Comparison of ENCODE assay signal across 2 mouse cellular contexts in genomic region chr7:120842345-120843036, GRCm38 (mm10).
TF ChIP-seq lines count a peak whose summit lies in the region.

Eef2k (plus strand) TSS chr7:120842831.

TF ChIP-seq in CH12.LX, 34 proteins besides CTCF, POLR2A, EP300 and RAD21 (continued from another document):
- TF ChIP-seq CHD1 (IDR thresholded peaks at IDR 0.05; ENCODE audit: low read depth, low read length) (no peak), USF1 (IDR thresholded peaks at IDR 0.05; ENCODE audit: low read depth, low read length) (peak; percentile 82), PAX5 (IDR thresholded peaks at IDR 0.05; ENCODE audit: low read length) (no peak), ZMIZ1 (IDR thresholded peaks at IDR 0.05; ENCODE audit: low read depth, low read length) (no peak), MAZ (IDR thresholded peaks at IDR 0.05; ENCODE audit: low read depth, low read length) (peak; percentile 83), MAX (IDR thresholded peaks at IDR 0.05; ENCODE audit: low read length) (peak; percentile 87), KAT2A (IDR thresholded peaks at IDR 0.05; ENCODE audit: insufficient replicate concordance, low read length) (0 out of 2 replicates have a peak, but pooled peaks have one; percentile 55), GABPA (IDR thresholded peaks at IDR 0.05; ENCODE audit: insufficient replicate concordance, low read depth, low read length) (no peak), BHLHE40 (IDR thresholded peaks at IDR 0.05; ENCODE audit: low read depth, low read length) (peak; percentile 99), CHD2 (IDR thresholded peaks at IDR 0.05; ENCODE audit: low read length) (no peak), SIN3A (IDR thresholded peaks at IDR 0.05; ENCODE audit: low read length) (peak; percentile 65; the same call in 1 of the 2 replicates), JUN (IDR thresholded peaks at IDR 0.05; ENCODE audit: insufficient read depth, low read depth, low read length) (no peak), USF2 (conservative IDR thresholded peaks at IDR 0.05; ENCODE audit: low read depth, low read length) (peak; percentile 61), RCOR1 (conservative IDR thresholded peaks at IDR 0.05; ENCODE audit: low read depth, low read length) (no peak), HCFC1 (IDR thresholded peaks at IDR 0.05; ENCODE audit: low read depth, low read length) (no peak), IRF4 (IDR thresholded peaks at IDR 0.05; ENCODE audit: low read depth, low read length) (0 out of 2 replicates have a peak, but pooled peaks have one; percentile 34), MEF2A (IDR thresholded peaks at IDR 0.05; ENCODE audit: borderline replicate concordance, low read depth, low read length) (peak; percentile 40; the same call in 1 of the 2 replicates), TCF12 (IDR thresholded peaks at IDR 0.05; ENCODE audit: low read depth, low read length) (peak; percentile 41; the same call in 1 of the 2 replicates), ZC3H11A (IDR thresholded peaks at IDR 0.05; ENCODE audit: low read depth, low read length) (no peak), ETS1 (conservative IDR thresholded peaks at IDR 0.05; ENCODE audit: low read depth, low read length) (no peak), TBP (conservative IDR thresholded peaks at IDR 0.05; ENCODE audit: low read depth, low read length) (peak; percentile 99), MXI1 (IDR thresholded peaks at IDR 0.05; ENCODE audit: low read depth, low read length) (peak; percentile 85), MAFK (IDR thresholded peaks at IDR 0.05; ENCODE audit: insufficient replicate concordance, low read length) (peak; percentile 92), NRF1 (IDR thresholded peaks at IDR 0.05; ENCODE audit: low read depth, low read length) (peak; percentile 36), UBTF (IDR thresholded peaks at IDR 0.05; ENCODE audit: low read depth, low read length) (peak; percentile 98), E2F4 (IDR thresholded peaks at IDR 0.05; ENCODE audit: insufficient replicate concordance, low read depth, low read length) (no peak), ZKSCAN1 (IDR thresholded peaks at IDR 0.05; ENCODE audit: borderline replicate concordance, low read depth, low read length) (no peak), MYC (IDR thresholded peaks at IDR 0.05; ENCODE audit: low read depth, low read length) (peak; percentile 78; the same call in 1 of the 2 replicates), POLR2AphosphoS2 (IDR thresholded peaks at IDR 0.05; ENCODE audit: low read depth, low read length) (no peak), ZNF384 (IDR thresholded peaks at IDR 0.05; ENCODE audit: low read depth, low read length) (peak; percentile 94), SMC3 (IDR thresholded peaks at IDR 0.05; ENCODE audit: low read depth, low read length) (peak; percentile 50)

TF ChIP-seq in myocyte, 11 proteins besides CTCF, POLR2A, EP300 and RAD21 (continued from another document):
- TF ChIP-seq MYOG (IDR thresholded peaks at IDR 0.05; ENCODE audit: control insufficient read depth in 1 of 3, insufficient read depth in 1 of 3, insufficient read length in 2 of 3, low read depth in 2 of 3) (no peak), SRF (IDR thresholded peaks at IDR 0.05; ENCODE audit: control insufficient read depth, insufficient read length, low read depth) (peak; percentile 17)
